Comparison of ENCODE assay signal across 11 mouse cellular contexts in the genomic region with DNA sequence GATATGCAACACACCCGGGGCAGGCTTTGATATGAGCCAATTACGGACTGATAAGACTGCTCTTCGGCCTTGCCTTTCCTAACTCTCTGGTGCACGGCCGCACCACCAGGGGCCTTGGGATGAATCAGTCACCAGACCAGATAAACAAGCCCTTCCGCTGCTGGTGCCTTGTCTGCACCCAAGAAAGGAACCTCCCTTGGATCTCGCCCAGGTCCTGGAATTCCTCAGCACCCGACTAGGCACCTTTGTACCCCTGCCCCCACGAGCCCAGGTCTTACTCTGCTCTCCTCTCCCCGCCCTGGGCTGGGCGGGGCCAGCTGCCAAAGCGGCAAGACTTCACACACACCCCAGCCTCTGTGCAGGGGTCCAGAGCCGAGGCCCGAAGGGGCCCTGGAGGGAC. TPM values are rescaled to one million over a fixed set of nuclear protein-coding genes. Genes with fewer than 3 reads are reported as not detected.
DNase-seq lines count a peak whose midpoint lies in the region; ATAC-seq and TF ChIP-seq lines count a peak whose summit lies in the region.
"Had no signal": no experiment of that assay in that cellular context is flagged by ENCODE, and none has a peak within 500 bp of the region (broad histone marks: within the 10 kb centered on the region; RNA-seq: fewer than 3 reads in every experiment).

A gene (plus strand): TSS at position 356 of the 400 bp plus-strand sequence.

- H3K27me3 ChIP-seq in ES-Bruce4 (ENCODE audit: control insufficient read depth, insufficient read depth, low read length, poor library complexity, severe bottlenecking) = no peaks in the 10 kb centered on the region
- H3K27me3 ChIP-seq in hindbrain, embryonic 13.5 days = peaks cover 10% of the 10 kb centered on the region; the same call in 1 of the 2 replicates
- H3K27me3 ChIP-seq in hindbrain, embryonic 10.5 days (ENCODE audit: insufficient read depth, poor library complexity, severe bottlenecking) = 0 out of 2 replicates have a peak, but pooled peaks cover 8% of the 10 kb centered on the region
- H3K27me3 ChIP-seq in forebrain, embryonic 16.5 days (replicated peaks; ENCODE audit: control insufficient read depth, insufficient read depth, low read length) = no peaks in the 10 kb centered on the region

- H3K9me3 ChIP-seq in ES-Bruce4 (replicated peaks; ENCODE audit: control insufficient read depth, insufficient read depth, low read length, poor library complexity, severe bottlenecking) (no peaks in the 10 kb centered on the region), ES-E14 (ENCODE audit: control insufficient read depth, insufficient read depth, low read depth, low read length) (no peaks in the 10 kb centered on the region)
- no peaks in the 10 kb centered on the region for H3K9me3 ChIP-seq in hindbrain, embryonic 13.5 days
- peaks cover 4% of the 10 kb centered on the region; the same call in 1 of the 2 replicates for H3K9me3 ChIP-seq in hindbrain, embryonic 10.5 days
- H3K9me3 ChIP-seq in forebrain, embryonic 16.5 days (ENCODE audit: control insufficient read depth, low read length) = no peaks in the 10 kb centered on the region

- H3K27ac ChIP-seq in ES-Bruce4 (ENCODE audit: insufficient read depth, low read length) (no peak within 1 kb of the TSS), ES-E14 (ENCODE audit: insufficient read depth, low read depth, low read length, poor library complexity, severe bottlenecking) (no peak within 1 kb of the TSS)
- H3K27ac ChIP-seq in hindbrain, embryonic 13.5 days = no peak within 1 kb of the TSS
- no peak within 1 kb of the TSS for H3K27ac ChIP-seq in hindbrain, embryonic 10.5 days
- no peak within 1 kb of the TSS for H3K27ac ChIP-seq in forebrain, embryonic 16.5 days (ENCODE audit: low read length)

- H3K4me1 ChIP-seq in ES-Bruce4 (ENCODE audit: control insufficient read depth, insufficient read depth, low read length) = no peaks in the 10 kb centered on the region
- peaks cover 0 to 9% of the 10 kb centered on the region in 2 experiments; a peak in 1 of 4 replicates for H3K4me1 ChIP-seq in ES-E14 (ENCODE audit: control insufficient read depth in 2 of 2, insufficient read depth in 2 of 2, low read length in 2 of 2, poor library complexity in 1 of 2)
- no peaks in the 10 kb centered on the region for H3K4me1 ChIP-seq in lung, adult 2 months (ENCODE audit: control insufficient read depth, insufficient read depth, low read length)
- no peaks in the 10 kb centered on the region for H3K4me1 ChIP-seq in hindbrain, embryonic 13.5 days (replicated peaks)
- H3K4me1 ChIP-seq in hindbrain, embryonic 10.5 days (replicated peaks) = peaks cover 13% of the 10 kb centered on the region; the same call in 1 of the 2 replicates
- H3K4me1 ChIP-seq in forebrain, embryonic 16.5 days (replicated peaks; ENCODE audit: control insufficient read depth, insufficient read depth, low read length) = no peaks in the 10 kb centered on the region

- WGBS in lung, adult 2 months = 21% methylated on average over 14 of the region's 14 CpGs
- WGBS in hindbrain, embryonic 13.5 days = 59% methylated on average over 14 of the region's 14 CpGs
- WGBS in hindbrain, embryonic 10.5 days = 58% methylated on average over 14 of the region's 14 CpGs
- 54% methylated on average over 14 of the region's 14 CpGs for WGBS in forebrain, embryonic 16.5 days

- no peak for ATAC-seq in hindbrain, embryonic 13.5 days (ENCODE audit: low FRiP score)
- ATAC-seq in forebrain, embryonic 16.5 days = no peak
- no peak for ATAC-seq in monocyte, adult 5-6 weeks (replicated peaks; ENCODE audit: insufficient number of reproducible peaks, low FRiP score, low TSS enrichment, poor library complexity, severe bottlenecking)
- ATAC-seq: hindbrain, embryonic 16.5 days had no signal

- in situ Hi-C loops in ES-E14 (cut with MboI; ENCODE audit: low sequenced_read_pairs in 2 of 2, unreplicated experiment in 2 of 2) = no loop called here

- TF ChIP-seq POLR2A in ES-Bruce4 (IDR thresholded peaks at IDR 0.05; ENCODE audit: insufficient read depth, low read length) = no peak
- TF ChIP-seq POLR2A in lung, adult 2 months (IDR thresholded peaks at IDR 0.05; ENCODE audit: borderline replicate concordance, extremely low read depth, low read depth, low read length) = no peak

- no peak for DNase-seq in ES-E14 (ENCODE audit: low read depth, low spot score)
- peak; percentile 92 to 93 for DNase-seq in kidney, adult 8-10 months
- peak; percentile 28 for DNase-seq in lung, adult 2 months
- no peak for DNase-seq in hindbrain, embryonic 10.5 days (ENCODE audit: low spot score)
- DNase-seq: midbrain, embryonic 14.5 days; right cerebral cortex, postnatal 4 days had no signal

- no peak for TF ChIP-seq EP300 in ES-Bruce4 (IDR thresholded peaks at IDR 0.05; ENCODE audit: insufficient read depth, low read depth, low read length)

- no peak within 1 kb of the TSS for H3K4me2 ChIP-seq in hindbrain, embryonic 13.5 days
- H3K4me2 ChIP-seq in forebrain, embryonic 16.5 days (ENCODE audit: low read length) = no peak within 1 kb of the TSS

- H3K36me3 ChIP-seq in ES-Bruce4 (ENCODE audit: control insufficient read depth, insufficient read depth, low read length, poor library complexity, severe bottlenecking) (no peaks in the 10 kb centered on the region), ES-E14 (ENCODE audit: control insufficient read depth, insufficient read depth, low read length, poor library complexity, severe bottlenecking) (no peaks in the 10 kb centered on the region)
- H3K36me3 ChIP-seq in hindbrain, embryonic 13.5 days = no peaks in the 10 kb centered on the region
- no peaks in the 10 kb centered on the region for H3K36me3 ChIP-seq in hindbrain, embryonic 10.5 days
- no peaks in the 10 kb centered on the region for H3K36me3 ChIP-seq in forebrain, embryonic 16.5 days (ENCODE audit: control insufficient read depth, insufficient read depth)

- no peak for TF ChIP-seq CTCF in ES-Bruce4 (IDR thresholded peaks at IDR 0.05; ENCODE audit: low read depth, low read length)
- no peak for TF ChIP-seq CTCF in lung, adult 2 months (IDR thresholded peaks at IDR 0.05; ENCODE audit: insufficient read depth, low read length)

- H3K9ac ChIP-seq in ES-Bruce4 (ENCODE audit: low read depth, poor library complexity, severe bottlenecking) (no peak within 1 kb of the TSS), ES-E14 (ENCODE audit: insufficient read depth, low read depth, low read length, poor library complexity, severe bottlenecking) (no peak within 1 kb of the TSS)
- no peak within 1 kb of the TSS for H3K9ac ChIP-seq in hindbrain, embryonic 13.5 days
- H3K9ac ChIP-seq in forebrain, embryonic 16.5 days (replicated peaks; ENCODE audit: low read depth, low read length) = no peak within 1 kb of the TSS

- H3K4me3 ChIP-seq in ES-Bruce4 (ENCODE audit: low read depth, low read length) = peak within 1 kb of the TSS; percentile 27
- peak within 1 kb of the TSS; percentile 15 to 45; a peak in 2 of 4 replicates for H3K4me3 ChIP-seq in ES-E14 (ENCODE audit: insufficient read depth in 1 of 2, low read depth in 1 of 2, low read length in 2 of 2, poor library complexity in 1 of 2, severe bottlenecking in 1 of 2)
- H3K4me3 ChIP-seq in lung, adult 2 months (replicated peaks; ENCODE audit: extremely low read depth, low read depth, low read length) = peak within 1 kb of the TSS; percentile 31
- H3K4me3 ChIP-seq in hindbrain, embryonic 13.5 days = no peak within 1 kb of the TSS
- H3K4me3 ChIP-seq in hindbrain, embryonic 10.5 days = no peak within 1 kb of the TSS
- H3K4me3 ChIP-seq in forebrain, embryonic 16.5 days (replicated peaks; ENCODE audit: low read length) = no peak within 1 kb of the TSS

TF ChIP-seq in ES-E14, 5 proteins besides CTCF, POLR2A, EP300 and RAD21:
- TF ChIP-seq ZNF384 (IDR thresholded peaks at IDR 0.05; ENCODE audit: low read depth, low read length) (no peak), CHD2 (IDR thresholded peaks at IDR 0.05; ENCODE audit: low read depth, low read length) (no peak), ZC3H11A (IDR thresholded peaks at IDR 0.05; ENCODE audit: borderline replicate concordance, low read depth, low read length) (no peak), HCFC1 (IDR thresholded peaks at IDR 0.05; ENCODE audit: borderline replicate concordance, insufficient read depth, low read length) (no peak), MAFK (IDR thresholded peaks at IDR 0.05; ENCODE audit: insufficient read depth, low read depth, low read length) (no peak)

RNA-seq across cellular contexts. Expression of the gene that starts here (rescaled TPM):
- not detected in 2 replicates for polyA plus RNA-seq in ES-Bruce4 (2011; ENCODE audit: insufficient read depth, insufficient read length, low read depth, missing spikeins)
- total RNA-seq in ES-E14 (2012; rRNA removed) = 0.36 and 0.37 TPM in 2 replicates
- 2.0 and 3.0 TPM in 2 replicates for polyA plus RNA-seq in lung, adult 2 months (2012; rRNA removed)
- polyA plus RNA-seq in hindbrain, embryonic 13.5 days (2015; fragmentation: Nextera tagmentation; extraction: Ambion mirVana) = not detected in 2 replicates
- not detected in 2 replicates for polyA plus RNA-seq in hindbrain, embryonic 10.5 days (2016; fragmentation: Nextera tagmentation; extraction: Ambion mirVana)
- polyA plus RNA-seq in forebrain, embryonic 16.5 days (2015; fragmentation: Nextera tagmentation; extraction: Ambion mirVana) = not detected in 2 replicates
- not detected in 3 replicates for total RNA-seq in monocyte, adult 5-6 weeks (2017)
- polyA plus RNA-seq: hindbrain, embryonic 16.5 days; midbrain, embryonic 14.5 days had no signal

Comparison
In these comparisons a context has a peak if more than half of its experiments do, and no peak if none do; other contexts are left out.
1. H3K4me3 ChIP-seq: peak in ES-Bruce4 (single experiment), ES-E14 (2 of 2) and lung, adult 2 months (single experiment); none in hindbrain, embryonic 13.5 days (single experiment), hindbrain, embryonic 10.5 days (single experiment) and forebrain, embryonic 16.5 days (single experiment).
2. DNase-seq: peak in kidney, adult 8-10 months (2 of 2) and lung, adult 2 months (single experiment); none in ES-E14 (single experiment) and hindbrain, embryonic 10.5 days (single experiment).